Mouse (Mus musculus) liver, postnatal 0 days (tissue): ENCODE data around the gene Ndufs8. TPM values are rescaled to one million over a fixed set of nuclear protein-coding genes. Genes with fewer than 3 reads are reported as not detected.

Experiments
- ATAC-seq: fragments of 200-750 bp; cut with Nextera tagmentation; 2 replicates; pipeline ENCODE4 v1.8.0; 2017; ENCODE audit warnings: mild to moderate bottlenecking, moderate library complexity
- DNase-seq: peaks from one replicate; pipeline ENCODE4 v3.0.0-alpha.2; 2016
- H3K27ac ChIP-seq: fragments of 300-500 bp; sonication (generic); 2 replicates; pipeline ENCODE4 v1.5.1; 2014; ENCODE audit warnings: antibody characterized with exemption, moderate library complexity, mild to moderate bottlenecking, low read depth
- H3K27me3 ChIP-seq: fragments of 300-500 bp; sonication (generic); 2 replicates; pipeline ENCODE4 v1.6.1; 2014; ENCODE audit warnings: low read length, control low read depth, mixed read lengths; ENCODE audit not compliant: insufficient read depth
- H3K36me3 ChIP-seq: fragments of 300-500 bp; sonication (generic); replicated peaks from 2 replicates; pipeline ENCODE4 v1.6.1; 2014; ENCODE audit warnings: mild to moderate bottlenecking, control low read depth, low read length, moderate library complexity, mixed read lengths; ENCODE audit not compliant: insufficient read depth
- H3K4me1 ChIP-seq: fragments of 300-500 bp; sonication (generic); 2 replicates; pipeline ENCODE4 v1.6.1; 2014; ENCODE audit warnings: antibody characterized with exemption, mild to moderate bottlenecking, control low read depth; ENCODE audit not compliant: insufficient read depth
- H3K4me2 ChIP-seq: fragments of 300-500 bp; sonication (generic); 2 replicates; pipeline ENCODE4 v1.6.1; 2014; ENCODE audit warnings: low read depth, mild to moderate bottlenecking, low read length, moderate library complexity, mixed read lengths
- H3K4me3 ChIP-seq: fragments of 300-500 bp; sonication (generic); 2 replicates; pipeline ENCODE4 v1.5.1; 2014; ENCODE audit warnings: low read depth, low read length
- H3K9ac ChIP-seq: fragments of 300-500 bp; sonication (generic); replicated peaks from 2 replicates; pipeline ENCODE4 v1.6.1; 2014; ENCODE audit warnings: mild to moderate bottlenecking, moderate library complexity
- H3K9me3 ChIP-seq: fragments of 300-500 bp; sonication (generic); 2 replicates; pipeline ENCODE4 v1.6.1; 2016; ENCODE audit warnings: mild to moderate bottlenecking, control low read depth, low read length, mixed read lengths
- CTCF ChIP-seq: sonication (generic); IDR thresholded peaks from 2 replicates; pipeline ENCODE4 v1.5.1; 2016; ENCODE audit warnings: antibody characterized with exemption, low read depth
- EP300 ChIP-seq: IDR thresholded peaks from 2 replicates; pipeline ENCODE4 v1.6.1; 2016; ENCODE audit warnings: antibody characterized with exemption, low read depth, mild to moderate bottlenecking
- WGBS: fragments of 180-500 bp; shearing (Covaris S2); extraction: QIAGEN DNeasy Blood & Tissue Kit; methylation state at CpG from one replicate; pipeline ENCODE4 v1.1.7; 2014; ENCODE audit not compliant: insufficient replicate concordance; 5-methylcytosine and 5-hydroxymethylcytosine counted together
- polyA plus RNA-seq: library from polyadenylated mRNA; unstranded; fragments of >200 nt; fragmentation: Nextera tagmentation; extraction: Ambion mirVana; gene quantifications from 2 replicates; pipeline ENCODE4 v1.2.1, GENCODE M21; 2015

The Ndufs8 gene
- polyA plus RNA-seq, 1 experiment from 2014 or later, result 167 TPM

- WGBS, result 3% methylated on average over 37 of the region's 42 CpGs
- Histone ChIP-seq H3K36me3 (no peaks in the 10 kb centered on the region), H3K4me1 (peaks cover 22% of the 10 kb centered on the region), H3K4me2 (peak within 1 kb of the TSS; percentile 75), H3K27ac (peak within 1 kb of the TSS; percentile 81), H3K4me3 (peak within 1 kb of the TSS; percentile 58), H3K9ac (peak within 1 kb of the TSS; percentile 62), H3K9me3 (no peaks in the 10 kb centered on the region), H3K27me3 (no peaks in the 10 kb centered on the region)
- ATAC-seq, result peak; percentile 87
- TF ChIP-seq EP300 (no peak), CTCF (no peak)
- peak; percentile 79 for DNase-seq
Observed at GRCm38 (mm10) chr19:3935032-3935895, 22.7 kb upstream of the Ndufs8 start, which contains the start of gene Unc93b1. TSS of gene Unc93b1 (plus strand) at chr19:3935186.

- no peaks in the 10 kb centered on the region for H3K27me3 ChIP-seq
- DNase-seq (no peak), ATAC-seq (peak; percentile 12; the same call in 1 of the 2 replicates)
- no peaks in the 10 kb centered on the region for H3K36me3 ChIP-seq
- TF ChIP-seq CTCF (no peak), EP300 (no peak)
- H3K4me2 ChIP-seq, result no peak overlapping the region
- H3K9me3 ChIP-seq, result no peaks in the 10 kb centered on the region
- H3K9ac ChIP-seq, result no peak overlapping the region
- peaks cover 33% of the 10 kb centered on the region for H3K4me1 ChIP-seq
- peak overlapping the region; percentile 67 for H3K27ac ChIP-seq
- H3K4me3 ChIP-seq, result no peak overlapping the region
- 60% methylated on average over 9 of the region's 9 CpGs for WGBS
Observed at GRCm38 (mm10) chr19:3931716-3932115, 19.1 kb upstream of the Ndufs8 start.

- no peak overlapping the region for H3K4me3 ChIP-seq
- DNase-seq (no peak), ATAC-seq (no peak)
- WGBS, result 77% methylated on average over 21 of the region's 21 CpGs
- H3K27me3 ChIP-seq, result no peaks in the 10 kb centered on the region
- H3K36me3 ChIP-seq, result no peaks in the 10 kb centered on the region
- peak overlapping the region; percentile 67 for H3K27ac ChIP-seq
- H3K4me1 ChIP-seq, result peaks cover 28% of the 10 kb centered on the region
- no peaks in the 10 kb centered on the region for H3K9me3 ChIP-seq
- peak overlapping the region; percentile 47; the same call in 1 of the 2 replicates for H3K9ac ChIP-seq
- no peak overlapping the region for H3K4me2 ChIP-seq
- TF ChIP-seq EP300 (no peak), CTCF (no peak)
Observed at GRCm38 (mm10) chr19:3930262-3931057, 17.9 kb upstream of the Ndufs8 start.

- WGBS, result 14% methylated on average over 12 of the region's 12 CpGs
- ATAC-seq, result peak; percentile 83
Observed at GRCm38 (mm10) chr19:3929211-3929941, 16.8 kb upstream of the Ndufs8 start, which contains the start of gene Aldh3b1. TSS of gene Aldh3b1 (minus strand) at chr19:3929808.

GRCm38 (mm10) chr19:3928779-3929178 lies 16.2 kb upstream of the Ndufs8 start:
- TF ChIP-seq EP300, result no peak
- no peak for TF ChIP-seq CTCF
- H3K4me2 ChIP-seq, result peak overlapping the region; percentile 51
- H3K9me3 ChIP-seq, result no peaks in the 10 kb centered on the region
- WGBS, result 58% methylated on average over 4 of the region's 4 CpGs
- H3K4me1 ChIP-seq, result peaks cover 42% of the 10 kb centered on the region
- ATAC-seq (no peak), DNase-seq (no peak)
- H3K4me3 ChIP-seq, result peak overlapping the region; percentile 30
- peak overlapping the region; percentile 47 for H3K9ac ChIP-seq
- H3K27me3 ChIP-seq, result no peaks in the 10 kb centered on the region
- H3K36me3 ChIP-seq, result no peaks in the 10 kb centered on the region
- H3K27ac ChIP-seq, result peak overlapping the region; percentile 67

More at GRCm38 (mm10) chr19:3929211-3929941, 16.8 kb upstream of the Ndufs8 start, which contains the start of gene Aldh3b1:
- TF ChIP-seq CTCF (no peak), EP300 (peak; percentile 12; the same call in 1 of the 2 replicates)
- DNase-seq, result peak; percentile 90
- Histone ChIP-seq H3K36me3 (no peaks in the 10 kb centered on the region), H3K4me2 (peak within 1 kb of the TSS; percentile 51), H3K9me3 (no peaks in the 10 kb centered on the region), H3K27ac (peak within 1 kb of the TSS; percentile 67), H3K4me1 (peaks cover 36% of the 10 kb centered on the region), H3K4me3 (peak within 1 kb of the TSS; percentile 30), H3K9ac (peak within 1 kb of the TSS; percentile 47), H3K27me3 (no peaks in the 10 kb centered on the region)
